Mouse (Mus musculus) embryonic fibroblast, embryonic 13.5 days (primary cell): Measurements from ENCODE around the gene Kcnq1.

ENCODE experiments used
- CTCF ChIP-seq: IDR thresholded peaks from 2 replicates; pipeline ENCODE4 v1.5.1; 2011; ENCODE audit warnings: mild to moderate bottlenecking, control low read depth, low read length, moderate library complexity, borderline replicate concordance; ENCODE audit not compliant: insufficient read depth
- POLR2A ChIP-seq: IDR thresholded peaks from 2 replicates; pipeline ENCODE4 v1.6.1; 2011; ENCODE audit warnings: low read depth, mild to moderate bottlenecking, control low read depth, low read length, moderate library complexity

GRCm38 (mm10) chr7:143388783-143389695, 282.9 kb downstream of the Kcnq1 start:
- TF ChIP-seq CTCF (no peak), POLR2A (no peak)
